Mouse (Mus musculus): ENCODE measurements around the gene L3mbtl1. TPM values are rescaled to one million over a fixed set of nuclear protein-coding genes. Genes with fewer than 3 reads are reported as not detected.

Gene L3mbtl1
- polyA plus RNA-seq, 3 experiments from 2014 or later, result 0.30 TPM; not detected in 2

GRCm38 (mm10) chr2:162998528-162999230, 55.4 kb downstream of the L3mbtl1 start:
- peak; percentile 58 for ATAC-seq

- no peak for ATAC-seq
Observed at GRCm38 (mm10) chr2:162999744-163000143, 56.5 kb downstream of the L3mbtl1 start.

GRCm38 (mm10) chr2:163001071-163001470, 57.8 kb downstream of the L3mbtl1 start:
- no peak for ATAC-seq

- no peak for ATAC-seq
Observed at GRCm38 (mm10) chr2:163007299-163007698, 64.0 kb downstream of the L3mbtl1 start.

GRCm38 (mm10) chr2:163016916-163017743, 73.9 kb downstream of the L3mbtl1 start, which contains the start of gene Ift52:
Gene Ift52, plus strand, starts transcription at chr2:163017354.
- peak; percentile 90 for ATAC-seq

Other genes starting within 250 kb of the L3mbtl1 start
- gene Srsf6, start 11.9 kb upstream of the L3mbtl1 start, polyA plus RNA-seq (2017; shearing (Covaris generic)), result 10 to 100 TPM; 24.3 to 51.6 (median 44.5) TPM
- gene Sgk2, start 43.9 kb downstream of the L3mbtl1 start, polyA plus RNA-seq (2017; shearing (Covaris generic)), result not detected
- 10 to 100 TPM; 60.8 to 67.3 (median 61.3) TPM for gene Ift52, start 73.9 kb downstream of the L3mbtl1 start, polyA plus RNA-seq (2017; shearing (Covaris generic))
- gene Mybl2, start 111.2 kb downstream of the L3mbtl1 start, polyA plus RNA-seq (2017; shearing (Covaris generic)), result 10 to 100 TPM in 1 of 3 experiments, 1 to 10 TPM in 1, under 1 TPM in 1; 0.81 to 10.1 (median 3.4) TPM
- not detected for gene Gtsf1l, start 144.4 kb downstream of the L3mbtl1 start, polyA plus RNA-seq (2017; shearing (Covaris generic))

Data from inflammation-experienced regulatory T-cells, adult 6 months (primary cell).